9 mouse cellular contexts compared by ENCODE assay signal in the genomic region with DNA sequence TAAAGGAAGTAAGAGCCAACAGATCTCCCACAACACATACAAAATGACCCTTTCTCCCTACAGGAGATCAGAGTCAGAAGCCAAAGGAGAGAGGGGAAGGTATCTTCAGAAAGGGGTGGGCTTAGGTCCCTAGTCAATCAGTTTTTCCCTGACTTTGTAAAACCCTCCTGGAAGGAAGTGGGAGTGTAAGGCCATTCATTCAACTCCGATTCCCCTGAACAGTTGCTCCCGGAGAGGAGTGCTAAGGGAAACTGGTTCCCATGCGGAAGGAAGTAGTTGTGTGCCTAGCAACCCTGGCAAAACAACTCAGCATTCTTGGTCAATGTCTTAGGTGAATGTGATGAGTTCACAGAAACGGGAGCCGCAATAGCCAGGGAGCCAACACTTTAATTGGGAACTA. TPM values are rescaled to one million over a fixed set of nuclear protein-coding genes. Genes with fewer than 3 reads are reported as not detected.
DNase-seq lines count a peak whose midpoint lies in the region; ATAC-seq and TF ChIP-seq lines count a peak whose summit lies in the region.
"Had no signal": no experiment of that assay in that cellular context is flagged by ENCODE, and none has a peak within 500 bp of the region (broad histone marks: within the 10 kb centered on the region; RNA-seq: fewer than 3 reads in every experiment).

No protein-coding gene starts in this region.

- H3K9me3 ChIP-seq in embryonic facial prominence, embryonic 15.5 days (replicated peaks): no peaks in the 10 kb centered on the region
- H3K9me3 ChIP-seq in liver, embryonic 14.5 days (ENCODE audit: control insufficient read depth, low read length): no peaks in the 10 kb centered on the region

- peak; percentile 14 for DNase-seq in adrenal gland, postnatal 10 days
- DNase-seq in adrenal gland, adult 18-20 months (ENCODE audit: low spot score in 2 of 2): no peak
- no peak for DNase-seq in liver, embryonic 14.5 days (ENCODE audit: low read depth in 3 of 3, low spot score in 3 of 3)
- peak; percentile 30 for DNase-seq in skeletal muscle tissue, adult 2 months (ENCODE audit: low read depth, low spot score)
- DNase-seq in adrenal gland, adult 2 months: no peak

- H3K4me1 ChIP-seq in embryonic facial prominence, embryonic 15.5 days: peaks cover 8% of the 10 kb centered on the region; the same call in 1 of the 2 replicates
- H3K4me1 ChIP-seq in liver, embryonic 14.5 days (replicated peaks; ENCODE audit: control insufficient read depth in 2 of 2, insufficient read depth in 2 of 2, low read length in 1 of 2): peaks cover 0 to 2% of the 10 kb centered on the region in 2 experiments; a peak in 1 of 4 replicates

- H3K4me3 ChIP-seq in embryonic facial prominence, embryonic 15.5 days (replicated peaks): peak overlapping the region; percentile 60
- H3K4me3 ChIP-seq in liver, embryonic 14.5 days (ENCODE audit: insufficient read depth in 1 of 2, low read depth in 2 of 2, low read length in 2 of 2): no peak overlapping the region

- no peak for TF ChIP-seq EP300 in liver, embryonic 14.5 days (IDR thresholded peaks at IDR 0.05; ENCODE audit: low read depth)

- ATAC-seq in embryonic facial prominence, embryonic 15.5 days (ENCODE audit: insufficient number of reproducible peaks, low FRiP score, low TSS enrichment, low read depth): no peak
- peak; percentile 47 to 68 for ATAC-seq in hematopoietic stem cell, adult 5-6 weeks (replicated peaks in 1 of 2; ENCODE audit: insufficient read depth in 1 of 2, low FRiP score in 2 of 2, low TSS enrichment in 1 of 2, low read depth in 1 of 2, poor library complexity in 2 of 2, severe bottlenecking in 2 of 2)
- ATAC-seq in liver, embryonic 14.5 days (ENCODE audit: insufficient read depth): peak; percentile 41; the same call in 1 of the 2 replicates
- ATAC-seq in frontal cortex, adult (ENCODE audit: low TSS enrichment): no peak

- H3K9ac ChIP-seq in embryonic facial prominence, embryonic 15.5 days: no peak overlapping the region
- no peak overlapping the region for H3K9ac ChIP-seq in liver, embryonic 14.5 days (replicated peaks)

- H3K4me2 ChIP-seq in embryonic facial prominence, embryonic 15.5 days (replicated peaks): peak overlapping the region; percentile 89
- H3K4me2 ChIP-seq in liver, embryonic 14.5 days (ENCODE audit: low read depth): peak overlapping the region; percentile 61

- no peak for TF ChIP-seq CTCF in liver, embryonic 14.5 days (IDR thresholded peaks at IDR 0.05; ENCODE audit: low read depth)

- H3K27me3 ChIP-seq in embryonic facial prominence, embryonic 15.5 days: peaks cover 4% of the 10 kb centered on the region; the same call in 1 of the 2 replicates
- peaks cover 38% of the 10 kb centered on the region for H3K27me3 ChIP-seq in liver, embryonic 14.5 days (ENCODE audit: control insufficient read depth, insufficient read depth, low read length)

- H3K27ac ChIP-seq in embryonic facial prominence, embryonic 15.5 days (replicated peaks): no peak overlapping the region; the same call in 1 of the 2 replicates
- H3K27ac ChIP-seq in liver, embryonic 14.5 days: no peak overlapping the region

- WGBS in embryonic facial prominence, embryonic 15.5 days: 25% methylated on average over 5 of the region's 5 CpGs
- WGBS in liver, embryonic 14.5 days (ENCODE audit: insufficient replicate concordance): 8% methylated on average over 5 of the region's 5 CpGs

- H3K36me3 ChIP-seq in embryonic facial prominence, embryonic 15.5 days: no peaks in the 10 kb centered on the region
- no peaks in the 10 kb centered on the region for H3K36me3 ChIP-seq in liver, embryonic 14.5 days (replicated peaks; ENCODE audit: control insufficient read depth, insufficient read depth, low read depth)

RNA-seq across cellular contexts. Expression of gene Rgs7bp, which starts 0.6 kb away (rescaled TPM):
- total RNA-seq in adrenal gland, postnatal 10 days (2021): 1 to 10 TPM; 1.7 to 1.8 TPM
- 1 to 10 TPM; 1.3 to 2.2 TPM for total RNA-seq in adrenal gland, adult 18-20 months (2021)
- 3.9 and 4.3 TPM in 2 replicates for polyA plus RNA-seq in embryonic facial prominence, embryonic 15.5 days (2015; fragmentation: Nextera tagmentation; extraction: Ambion mirVana)
- 2.5 TPM in 2 replicates for total RNA-seq in hematopoietic stem cell, adult 5-6 weeks (2017)
- polyA plus RNA-seq in liver, embryonic 14.5 days (2012; rRNA removed): 0.17 and 0.23 TPM in 2 replicates
- polyA plus RNA-seq in liver, embryonic 14.5 days (2014; fragmentation: Nextera tagmentation; extraction: Ambion mirVana): 0.20 and 0.24 TPM in 2 replicates
- total RNA-seq in adrenal gland, adult 2 months (2021): 1 to 10 TPM; 1.2 to 1.6 TPM
- 0.37 and 0.58 TPM in 2 replicates for polyA plus RNA-seq in adrenal gland, adult 2 months (2012; rRNA removed)

RNA-seq across cellular contexts. Expression of gene 4933425L06Rik, which starts 26.5 kb away (rescaled TPM):
- not detected for total RNA-seq in adrenal gland, postnatal 10 days (2021)
- not detected for total RNA-seq in adrenal gland, adult 18-20 months (2021)
- polyA plus RNA-seq in embryonic facial prominence, embryonic 15.5 days (2015; fragmentation: Nextera tagmentation; extraction: Ambion mirVana): not detected in 2 replicates
- total RNA-seq in hematopoietic stem cell, adult 5-6 weeks (2017): not detected in 2 replicates
- not detected in 2 replicates for polyA plus RNA-seq in liver, embryonic 14.5 days (2012; rRNA removed)
- not detected in 2 replicates for polyA plus RNA-seq in liver, embryonic 14.5 days (2014; fragmentation: Nextera tagmentation; extraction: Ambion mirVana)
- not detected for total RNA-seq in adrenal gland, adult 2 months (2021)
- not detected in 2 replicates for polyA plus RNA-seq in adrenal gland, adult 2 months (2012; rRNA removed)
- polyA plus RNA-seq: cortical plate, adult 2 months had no signal

Comparison
In these comparisons a context has a peak if more than half of its experiments do, and no peak if none do; other contexts are left out.
1. DNase-seq: peak in adrenal gland, postnatal 10 days (single experiment) and skeletal muscle tissue, adult 2 months (single experiment); none in adrenal gland, adult 18-20 months (0 of 2), liver, embryonic 14.5 days (0 of 3) and adrenal gland, adult 2 months (single experiment).
2. ATAC-seq: peak in hematopoietic stem cell, adult 5-6 weeks (2 of 2) and liver, embryonic 14.5 days (single experiment); none in embryonic facial prominence, embryonic 15.5 days (single experiment) and frontal cortex, adult (single experiment).